Mouse (Mus musculus) liver, embryonic 11.5 days (tissue): ENCODE measurements around the gene Itpkc. TPM values are rescaled to one million over a fixed set of nuclear protein-coding genes. Genes with fewer than 3 reads are reported as not detected.

Experiments used
- ATAC-seq: fragments of 200-750 bp; cut with Nextera tagmentation; replicated peaks from 2 replicates; pipeline ENCODE4 v1.8.0; 2017; ENCODE audit warnings: moderate number of reproducible peaks, mild to moderate bottlenecking, moderate TSS enrichment, moderate library complexity; ENCODE audit not compliant: low FRiP score
- DNase-seq: peaks from one replicate; pipeline ENCODE4 v3.0.0-alpha.2; 2017; ENCODE audit warnings: low spot score
- H3K27ac ChIP-seq: fragments of 300-500 bp; sonication (generic); 2 replicates; pipeline ENCODE4 v1.5.1; 2014; ENCODE audit warnings: mild to moderate bottlenecking, low read depth, low read length, control low read depth
- H3K27me3 ChIP-seq: fragments of 300-500 bp; sonication (generic); replicated peaks from 2 replicates; pipeline ENCODE4 v1.6.1; 2014; ENCODE audit warnings: low read length, mixed read lengths; ENCODE audit not compliant: control insufficient read depth, insufficient read depth
- H3K36me3 ChIP-seq: fragments of 300-500 bp; sonication (generic); 2 replicates; pipeline ENCODE4 v1.6.1; 2014; ENCODE audit warnings: mild to moderate bottlenecking, low read length, moderate library complexity, mixed read lengths; ENCODE audit not compliant: control insufficient read depth, insufficient read depth
- H3K4me1 ChIP-seq: fragments of 300-500 bp; sonication (generic); replicated peaks from 2 replicates; pipeline ENCODE4 v1.6.1; 2014; ENCODE audit warnings: low read length, mixed read lengths; ENCODE audit not compliant: control insufficient read depth, insufficient read depth
- H3K4me2 ChIP-seq: fragments of 300-500 bp; sonication (generic); 2 replicates; pipeline ENCODE4 v1.6.1; 2014; ENCODE audit warnings: mild to moderate bottlenecking, control low read depth, moderate library complexity
- H3K4me3 ChIP-seq: fragments of 300-500 bp; sonication (generic); 2 replicates; pipeline ENCODE4 v1.5.1; 2014; ENCODE audit warnings: low read depth, low read length, control low read depth
- H3K9ac ChIP-seq: fragments of 300-500 bp; sonication (generic); 2 replicates; pipeline ENCODE4 v1.6.1; 2014; ENCODE audit warnings: low read depth, low read length, control low read depth
- H3K9me3 ChIP-seq: fragments of 300-500 bp; sonication (generic); 2 replicates; pipeline ENCODE4 v1.6.1; 2016; ENCODE audit warnings: low read length, inconsistent platforms, mixed read lengths; ENCODE audit not compliant: control insufficient read depth
- WGBS: fragments of 180-500 bp; shearing (Covaris S2); extraction: QIAGEN DNeasy Blood & Tissue Kit; methylation state at CpG from one replicate; pipeline ENCODE4 v1.1.7; 2014; 5-methylcytosine and 5-hydroxymethylcytosine counted together
- polyA plus RNA-seq: library from polyadenylated mRNA; unstranded; fragments of >200 nt; fragmentation: Nextera tagmentation; extraction: Ambion mirVana; gene quantifications from 2 replicates; pipeline ENCODE4 v1.2.1, GENCODE M21; 2014

The Itpkc gene
- polyA plus RNA-seq, 1 experiment from 2014 or later, result 3.5 TPM

DNA sequence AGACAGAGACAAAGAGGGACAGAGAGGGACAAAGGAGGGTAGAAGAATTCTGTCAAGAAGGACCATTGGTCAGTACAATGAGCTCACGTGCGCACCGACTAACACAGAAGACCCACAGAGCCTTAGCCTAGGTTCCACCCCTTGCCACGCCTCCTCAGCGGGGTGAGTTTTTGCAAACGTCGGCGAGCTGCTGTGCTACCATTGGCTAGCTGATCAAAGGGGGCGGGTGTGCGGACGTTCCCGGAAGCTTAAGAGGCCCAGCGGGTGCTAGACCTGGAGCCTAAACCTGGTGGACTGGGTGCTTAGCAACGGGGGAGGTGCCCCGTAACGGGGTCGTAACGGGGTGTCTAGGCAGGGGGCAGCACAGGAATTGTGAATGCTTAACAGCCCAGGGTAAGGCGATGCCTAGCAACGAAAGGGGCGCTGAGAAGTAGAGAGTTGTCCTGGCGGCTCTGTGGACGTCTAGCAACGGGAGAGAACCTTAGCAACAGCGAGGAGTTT lies 4.4 kb upstream of the Itpkc start, which contains the start of gene Coq8b:
Gene Coq8b, plus strand, starts transcription at position 243 of the 501 bp plus-strand sequence.
- H3K4me1 ChIP-seq, result peaks cover 8% of the 10 kb centered on the region
- peak within 1 kb of the TSS; percentile 89 for H3K4me2 ChIP-seq
- H3K27me3 ChIP-seq, result no peaks in the 10 kb centered on the region
- DNase-seq, result peak; percentile 93
- peak within 1 kb of the TSS; percentile 63 for H3K9ac ChIP-seq
- H3K27ac ChIP-seq, result no peak within 1 kb of the TSS
- peak; percentile 89 for ATAC-seq
- H3K36me3 ChIP-seq, result no peaks in the 10 kb centered on the region
- under 1% methylated on average over 25 of the region's 25 CpGs for WGBS
- no peaks in the 10 kb centered on the region for H3K9me3 ChIP-seq
- peak within 1 kb of the TSS; percentile 68 for H3K4me3 ChIP-seq

DNA sequence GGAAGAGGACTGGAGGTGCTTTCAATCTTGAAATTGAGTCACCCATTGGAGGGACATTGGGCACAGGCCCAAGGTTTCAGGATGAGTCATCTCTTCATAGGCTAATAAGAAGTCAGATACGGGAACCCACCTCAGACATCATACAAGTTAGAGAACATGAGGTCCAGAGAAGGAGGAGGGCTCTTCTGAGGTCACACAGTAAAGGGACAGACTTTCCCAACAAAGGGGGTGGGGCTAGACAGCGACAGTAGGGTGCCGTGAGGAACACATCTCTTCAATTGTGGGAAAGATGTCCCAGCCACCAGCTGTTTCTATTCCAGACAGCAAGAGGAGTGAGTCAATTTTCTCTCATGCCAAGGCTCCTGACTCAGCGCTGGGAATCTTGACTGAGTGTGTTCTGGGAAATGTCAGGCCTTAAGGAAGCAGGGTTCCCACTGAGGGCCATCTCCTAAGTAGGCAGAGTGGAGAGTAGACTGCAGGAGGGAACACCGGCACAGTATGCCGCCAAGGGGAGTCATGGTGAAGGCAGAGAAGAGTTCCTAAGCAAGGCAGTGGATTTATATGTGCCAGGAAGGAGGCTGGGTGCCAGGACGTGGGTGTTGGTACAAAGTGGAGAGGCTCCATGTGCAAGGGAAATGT lies 3.4 kb upstream of the Itpkc start:
- ATAC-seq (no peak), DNase-seq (no peak)
- Histone ChIP-seq H3K27ac (no peak overlapping the region), H3K4me2 (no peak overlapping the region), H3K9ac (no peak overlapping the region), H3K27me3 (no peaks in the 10 kb centered on the region), H3K4me3 (no peak overlapping the region), H3K9me3 (no peaks in the 10 kb centered on the region), H3K4me1 (peaks cover 17% of the 10 kb centered on the region), H3K36me3 (no peaks in the 10 kb centered on the region)
- 71% methylated on average over 7 of the region's 7 CpGs for WGBS

DNA sequence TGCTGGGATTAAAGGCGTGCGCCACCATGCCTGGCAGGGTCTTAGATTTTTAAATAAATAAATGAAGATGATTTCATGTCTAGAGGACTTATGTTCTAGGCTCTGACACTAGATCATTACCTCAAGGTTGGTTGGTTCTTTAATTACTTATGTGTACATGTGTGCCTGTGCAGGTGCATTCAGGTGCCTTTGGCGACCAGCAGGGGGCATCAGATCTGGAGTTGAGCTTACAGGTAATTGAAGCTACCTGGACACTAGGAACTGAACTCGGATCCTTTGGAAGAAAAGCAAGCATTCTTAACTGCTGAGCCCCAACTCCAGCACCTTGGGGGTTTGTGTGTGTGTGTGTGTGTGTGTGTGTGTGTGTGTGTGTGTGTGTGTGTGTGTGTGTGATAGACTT lies 2.3 kb upstream of the Itpkc start:
- H3K27ac ChIP-seq, result no peak overlapping the region
- H3K36me3 ChIP-seq, result no peaks in the 10 kb centered on the region
- no peak for DNase-seq
- H3K27me3 ChIP-seq, result no peaks in the 10 kb centered on the region
- no peak overlapping the region for H3K4me2 ChIP-seq
- H3K9ac ChIP-seq, result no peak overlapping the region
- H3K4me1 ChIP-seq, result peaks cover 25% of the 10 kb centered on the region
- WGBS, result 67% methylated on average over 4 of the region's 4 CpGs
- ATAC-seq, result no peak
- no peaks in the 10 kb centered on the region for H3K9me3 ChIP-seq
- H3K4me3 ChIP-seq, result no peak overlapping the region

DNA sequence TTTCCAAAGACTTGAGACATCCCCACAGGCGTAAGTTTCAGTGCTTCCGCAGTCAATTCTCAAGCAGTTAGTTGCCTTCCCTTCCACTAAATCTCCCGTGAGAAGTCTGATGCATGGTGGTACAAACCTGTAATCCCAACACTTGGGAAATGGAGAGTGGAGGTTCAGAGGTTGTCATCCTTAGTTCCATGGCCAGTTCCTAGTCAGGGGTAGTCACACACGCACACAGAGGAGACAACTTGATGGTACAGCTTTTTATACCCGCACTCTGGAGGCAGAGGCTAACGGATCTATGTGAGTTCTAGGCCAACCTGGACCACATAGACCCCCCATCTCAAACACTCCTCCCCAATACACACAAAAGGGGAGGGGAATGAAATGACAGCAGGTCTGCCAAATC lies 404 bp upstream of the Itpkc start:
- WGBS, result 20% methylated on average over 6 of the region's 6 CpGs
- H3K4me1 ChIP-seq, result peaks cover 38% of the 10 kb centered on the region
- no peak for ATAC-seq

GRCm38 (mm10) chr7:27227676-27228075 lies 785 bp downstream of the Itpkc start:
- no peaks in the 10 kb centered on the region for H3K27me3 ChIP-seq
- peak overlapping the region; percentile 81 for H3K9ac ChIP-seq
- H3K36me3 ChIP-seq, result no peaks in the 10 kb centered on the region
- WGBS, result 6% methylated on average over 10 of the region's 10 CpGs
- ATAC-seq (no peak), DNase-seq (no peak)
- peaks cover 44% of the 10 kb centered on the region for H3K4me1 ChIP-seq
- H3K4me3 ChIP-seq, result peak overlapping the region; percentile 86
- no peaks in the 10 kb centered on the region for H3K9me3 ChIP-seq
- H3K27ac ChIP-seq, result no peak overlapping the region
- peak overlapping the region; percentile 87 for H3K4me2 ChIP-seq

More for the DNA sequence above, 404 bp upstream of the Itpkc start:
- peak overlapping the region; percentile 87 for H3K4me2 ChIP-seq
- no peaks in the 10 kb centered on the region for H3K36me3 ChIP-seq
- no peak for DNase-seq
- H3K27me3 ChIP-seq, result no peaks in the 10 kb centered on the region
- peak overlapping the region; percentile 81 for H3K9ac ChIP-seq
- no peaks in the 10 kb centered on the region for H3K9me3 ChIP-seq
- peak overlapping the region; percentile 86 for H3K4me3 ChIP-seq
- peak overlapping the region; percentile 66 for H3K27ac ChIP-seq

DNA sequence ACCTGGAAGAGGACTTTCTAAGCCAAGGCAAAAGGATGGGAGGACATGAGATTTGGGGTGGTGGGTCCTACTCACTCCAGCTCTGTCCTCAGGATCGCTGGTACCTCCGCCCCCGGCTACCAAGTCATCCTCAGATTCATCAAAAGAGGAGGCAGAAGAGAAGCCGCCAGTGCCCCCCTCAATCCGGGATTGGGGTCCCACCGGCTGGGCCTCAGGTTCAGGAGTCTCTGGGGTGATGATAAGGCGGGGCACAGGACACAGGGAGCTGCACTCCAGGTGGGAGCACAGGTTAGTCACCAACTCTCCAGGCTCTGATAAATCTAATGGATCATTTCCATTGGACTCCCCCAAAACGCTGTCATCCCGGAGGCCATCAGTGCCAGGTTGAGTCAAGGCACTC lies 1.2 kb downstream of the Itpkc start:
- H3K4me3 ChIP-seq, result peak overlapping the region; percentile 86
- no peak overlapping the region for H3K27ac ChIP-seq
- no peaks in the 10 kb centered on the region for H3K27me3 ChIP-seq
- no peak for ATAC-seq
- peak overlapping the region; percentile 87 for H3K4me2 ChIP-seq
- no peaks in the 10 kb centered on the region for H3K9me3 ChIP-seq
- 41% methylated on average over 9 of the region's 9 CpGs for WGBS
- no peak for DNase-seq
- no peaks in the 10 kb centered on the region for H3K36me3 ChIP-seq
- peak overlapping the region; percentile 81 for H3K9ac ChIP-seq
- H3K4me1 ChIP-seq, result peaks cover 48% of the 10 kb centered on the region

- DNase-seq, result no peak
- H3K27ac ChIP-seq, result no peak overlapping the region
- peaks cover 53% of the 10 kb centered on the region for H3K4me1 ChIP-seq
- H3K9me3 ChIP-seq, result no peaks in the 10 kb centered on the region
- H3K36me3 ChIP-seq, result no peaks in the 10 kb centered on the region
- H3K9ac ChIP-seq, result no peak overlapping the region
- H3K4me3 ChIP-seq, result 0 out of 2 replicates have a peak overlapping the region, but pooled peaks have one; percentile 10
- no peaks in the 10 kb centered on the region for H3K27me3 ChIP-seq
- 85% methylated on average over 11 of the region's 11 CpGs for WGBS
- H3K4me2 ChIP-seq, result peak overlapping the region; percentile 11; the same call in 1 of the 2 replicates
- no peak for ATAC-seq
Observed at GRCm38 (mm10) chr7:27224877-27225575, 3.4 kb downstream of the Itpkc start.

GRCm38 (mm10) chr7:27222538-27222937 lies 5.9 kb downstream of the Itpkc start:
- H3K27me3 ChIP-seq, result no peaks in the 10 kb centered on the region
- H3K9me3 ChIP-seq, result no peaks in the 10 kb centered on the region
- H3K4me2 ChIP-seq, result no peak overlapping the region
- H3K27ac ChIP-seq, result no peak overlapping the region
- no peak for DNase-seq
- no peak overlapping the region for H3K9ac ChIP-seq
- ATAC-seq, result peak; percentile 44; the same call in 1 of the 2 replicates
- 50% methylated on average over 1 of the region's 1 CpGs for WGBS
- H3K36me3 ChIP-seq, result no peaks in the 10 kb centered on the region; the same call in 1 of the 2 replicates
- H3K4me1 ChIP-seq, result peaks cover 49% of the 10 kb centered on the region
- H3K4me3 ChIP-seq, result no peak overlapping the region
